Mouse (Mus musculus) limb, embryonic 15.5 days (tissue): ENCODE data around the gene Vegfa. TPM values are rescaled to one million over a fixed set of nuclear protein-coding genes. Genes with fewer than 3 reads are reported as not detected.

Source experiments
- ATAC-seq: fragments of 200-750 bp; cut with Nextera tagmentation; 2 replicates; pipeline ENCODE4 v1.8.0; 2017; ENCODE audit warnings: low read depth, moderate TSS enrichment; ENCODE audit not compliant: insufficient number of reproducible peaks, low FRiP score, low TSS enrichment
- H3K27ac ChIP-seq: fragments of 300-500 bp; sonication (generic); 2 replicates; pipeline ENCODE4 v1.5.1; 2015; ENCODE audit warnings: moderate library complexity, mild to moderate bottlenecking, inconsistent platforms
- H3K27me3 ChIP-seq: fragments of 300-500 bp; sonication (generic); 2 replicates; pipeline ENCODE4 v1.6.1; 2015; ENCODE audit warnings: inconsistent platforms
- H3K36me3 ChIP-seq: fragments of 300-500 bp; sonication (generic); 2 replicates; pipeline ENCODE4 v1.6.1; 2015; ENCODE audit warnings: inconsistent platforms
- H3K4me1 ChIP-seq: fragments of 300-500 bp; sonication (generic); 2 replicates; pipeline ENCODE4 v1.6.1; 2015; ENCODE audit warnings: inconsistent platforms
- H3K4me2 ChIP-seq: fragments of 300-500 bp; sonication (generic); 2 replicates; pipeline ENCODE4 v1.6.1; 2015; ENCODE audit warnings: mild to moderate bottlenecking, inconsistent platforms
- H3K4me3 ChIP-seq: fragments of 300-500 bp; sonication (generic); 2 replicates; pipeline ENCODE4 v1.5.1; 2015; ENCODE audit warnings: mild to moderate bottlenecking, inconsistent platforms
- H3K9ac ChIP-seq: fragments of 300-500 bp; sonication (generic); 2 replicates; pipeline ENCODE4 v1.6.1; 2015; ENCODE audit warnings: inconsistent platforms
- H3K9me3 ChIP-seq: fragments of 300-500 bp; sonication (generic); 2 replicates; pipeline ENCODE4 v1.6.1; 2016; ENCODE audit warnings: inconsistent platforms
- WGBS: fragments of 180-500 bp; shearing (Covaris S2); methylation state at CpG from one replicate; pipeline ENCODE4 v1.1.7; 2015; 5-methylcytosine and 5-hydroxymethylcytosine counted together
- polyA plus RNA-seq: library from polyadenylated mRNA; unstranded; fragments of >200 nt; fragmentation: Nextera tagmentation; extraction: Ambion mirVana; gene quantifications from 2 replicates; pipeline ENCODE4 v1.2.1, GENCODE M21; 2015

The Vegfa gene
- polyA plus RNA-seq: 4.1 and 5.0 TPM in 2 replicates

- under 1% methylated on average over 40 of the region's 40 CpGs for WGBS
- no peaks in the 10 kb centered on the region for H3K9me3 ChIP-seq
- peak within 1 kb of the TSS; percentile 95 for H3K9ac ChIP-seq
- no peaks in the 10 kb centered on the region for H3K27me3 ChIP-seq
- peaks cover 44% of the 10 kb centered on the region for H3K4me1 ChIP-seq
- H3K27ac ChIP-seq: peak within 1 kb of the TSS; percentile 98
- peak; percentile 81 for ATAC-seq
- H3K4me2 ChIP-seq: peak within 1 kb of the TSS; percentile 79
- peak within 1 kb of the TSS; percentile 92 for H3K4me3 ChIP-seq
- H3K36me3 ChIP-seq: no peaks in the 10 kb centered on the region
Measured at GRCm38 (mm10) chr17:46032257-46032991, at the start of gene Vegfa. Gene Vegfa, minus strand, starts transcription at chr17:46032369.

GRCm38 (mm10) chr17:46081657-46082056, 49.5 kb upstream of the Vegfa start:
- no peak overlapping the region for H3K4me2 ChIP-seq
- no peaks in the 10 kb centered on the region for H3K27me3 ChIP-seq
- H3K4me3 ChIP-seq: no peak overlapping the region
- H3K9me3 ChIP-seq: no peaks in the 10 kb centered on the region
- no peak overlapping the region for H3K9ac ChIP-seq
- no peaks in the 10 kb centered on the region for H3K36me3 ChIP-seq
- WGBS: 55% methylated on average over 7 of the region's 7 CpGs
- H3K4me1 ChIP-seq: peaks cover 40% of the 10 kb centered on the region
- 0 out of 2 replicates have a peak, but pooled peaks have one; percentile 25 for ATAC-seq
- H3K27ac ChIP-seq: no peak overlapping the region; the same call in 1 of the 2 replicates

GRCm38 (mm10) chr17:46081042-46081441, 48.9 kb upstream of the Vegfa start:
- 71% methylated on average over 5 of the region's 5 CpGs for WGBS
- no peak overlapping the region for H3K4me3 ChIP-seq
- no peak overlapping the region for H3K27ac ChIP-seq
- H3K4me2 ChIP-seq: no peak overlapping the region
- ATAC-seq: no peak
- H3K9ac ChIP-seq: no peak overlapping the region
- no peaks in the 10 kb centered on the region for H3K27me3 ChIP-seq
- no peaks in the 10 kb centered on the region for H3K9me3 ChIP-seq
- peaks cover 34% of the 10 kb centered on the region for H3K4me1 ChIP-seq
- H3K36me3 ChIP-seq: no peaks in the 10 kb centered on the region

- Histone ChIP-seq H3K9ac (no peak overlapping the region), H3K4me1 (peaks cover 32% of the 10 kb centered on the region), H3K27me3 (no peaks in the 10 kb centered on the region), H3K4me2 (no peak overlapping the region), H3K9me3 (no peaks in the 10 kb centered on the region), H3K27ac (no peak overlapping the region), H3K4me3 (no peak overlapping the region), H3K36me3 (no peaks in the 10 kb centered on the region)
- WGBS: 76% methylated on average over 7 of the region's 7 CpGs
- no peak for ATAC-seq
Measured at GRCm38 (mm10) chr17:46080388-46080787, 48.2 kb upstream of the Vegfa start.

GRCm38 (mm10) chr17:46079037-46079436, 46.9 kb upstream of the Vegfa start:
- Histone ChIP-seq H3K4me1 (peaks cover 32% of the 10 kb centered on the region), H3K27me3 (no peaks in the 10 kb centered on the region), H3K36me3 (no peaks in the 10 kb centered on the region), H3K27ac (no peak overlapping the region), H3K9me3 (no peaks in the 10 kb centered on the region), H3K4me3 (no peak overlapping the region), H3K9ac (no peak overlapping the region), H3K4me2 (no peak overlapping the region)
- WGBS: 72% methylated on average over 2 of the region's 2 CpGs
- ATAC-seq: no peak

GRCm38 (mm10) chr17:46077921-46078534, 45.9 kb upstream of the Vegfa start:
- H3K4me1 ChIP-seq: peaks cover 30% of the 10 kb centered on the region
- H3K9me3 ChIP-seq: no peaks in the 10 kb centered on the region
- ATAC-seq: no peak
- no peaks in the 10 kb centered on the region for H3K36me3 ChIP-seq
- no peak overlapping the region for H3K27ac ChIP-seq
- H3K9ac ChIP-seq: no peak overlapping the region
- no peak overlapping the region for H3K4me2 ChIP-seq
- 89% methylated on average over 12 of the region's 12 CpGs for WGBS
- H3K4me3 ChIP-seq: no peak overlapping the region
- no peaks in the 10 kb centered on the region for H3K27me3 ChIP-seq

- peaks cover 24% of the 10 kb centered on the region for H3K4me1 ChIP-seq
- H3K27me3 ChIP-seq: no peaks in the 10 kb centered on the region
- no peaks in the 10 kb centered on the region for H3K9me3 ChIP-seq
- H3K36me3 ChIP-seq: no peaks in the 10 kb centered on the region
- no peak overlapping the region for H3K9ac ChIP-seq
- no peak overlapping the region for H3K4me3 ChIP-seq
- H3K27ac ChIP-seq: no peak overlapping the region
- no peak overlapping the region for H3K4me2 ChIP-seq
- WGBS: 60% methylated on average over 1 of the region's 1 CpGs
- ATAC-seq: no peak
Measured at GRCm38 (mm10) chr17:46076260-46076551, 44.0 kb upstream of the Vegfa start.

- Histone ChIP-seq H3K4me1 (peaks cover 24% of the 10 kb centered on the region), H3K27ac (no peak overlapping the region)
Measured at GRCm38 (mm10) chr17:46075551-46076259, 43.5 kb upstream of the Vegfa start.

GRCm38 (mm10) chr17:46075116-46075485, 42.9 kb upstream of the Vegfa start:
- H3K9ac ChIP-seq: no peak overlapping the region
- 61% methylated on average over 3 of the region's 3 CpGs for WGBS
- no peaks in the 10 kb centered on the region for H3K36me3 ChIP-seq
- no peak for ATAC-seq
- no peaks in the 10 kb centered on the region for H3K9me3 ChIP-seq
- no peak overlapping the region for H3K4me3 ChIP-seq
- H3K27ac ChIP-seq: no peak overlapping the region
- H3K4me1 ChIP-seq: peaks cover 24% of the 10 kb centered on the region
- no peak overlapping the region for H3K4me2 ChIP-seq
- no peaks in the 10 kb centered on the region for H3K27me3 ChIP-seq

More at GRCm38 (mm10) chr17:46075551-46076259, 43.5 kb upstream of the Vegfa start:
- H3K4me2 ChIP-seq: no peak overlapping the region
- WGBS: 66% methylated on average over 5 of the region's 5 CpGs
- no peak overlapping the region for H3K4me3 ChIP-seq
- H3K36me3 ChIP-seq: no peaks in the 10 kb centered on the region
- H3K9me3 ChIP-seq: no peaks in the 10 kb centered on the region
- no peak for ATAC-seq
- no peak overlapping the region for H3K9ac ChIP-seq
- no peaks in the 10 kb centered on the region for H3K27me3 ChIP-seq

- Histone ChIP-seq H3K36me3 (no peaks in the 10 kb centered on the region), H3K4me2 (peak overlapping the region; percentile 51), H3K4me3 (peak overlapping the region; percentile 30), H3K9ac (no peak overlapping the region), H3K27ac (peak overlapping the region; percentile 65), H3K4me1 (peaks cover 24% of the 10 kb centered on the region), H3K9me3 (no peaks in the 10 kb centered on the region), H3K27me3 (no peaks in the 10 kb centered on the region)
- ATAC-seq: no peak
- WGBS: 26% methylated on average over 7 of the region's 7 CpGs
Measured at GRCm38 (mm10) chr17:46074398-46075115, 42.4 kb upstream of the Vegfa start.

GRCm38 (mm10) chr17:46073730-46074301, 41.6 kb upstream of the Vegfa start:
- peak overlapping the region; percentile 65 for H3K27ac ChIP-seq
- no peaks in the 10 kb centered on the region for H3K9me3 ChIP-seq
- peak; percentile 83 for ATAC-seq
- peak overlapping the region; percentile 30 for H3K4me3 ChIP-seq
- no peaks in the 10 kb centered on the region for H3K36me3 ChIP-seq
- H3K27me3 ChIP-seq: no peaks in the 10 kb centered on the region
- H3K4me1 ChIP-seq: peaks cover 24% of the 10 kb centered on the region
- no peak overlapping the region for H3K9ac ChIP-seq
- peak overlapping the region; percentile 51 for H3K4me2 ChIP-seq
- 8% methylated on average over 23 of the region's 23 CpGs for WGBS
